Mouse (Mus musculus): ENCODE measurements around the gene F12.

DNA sequence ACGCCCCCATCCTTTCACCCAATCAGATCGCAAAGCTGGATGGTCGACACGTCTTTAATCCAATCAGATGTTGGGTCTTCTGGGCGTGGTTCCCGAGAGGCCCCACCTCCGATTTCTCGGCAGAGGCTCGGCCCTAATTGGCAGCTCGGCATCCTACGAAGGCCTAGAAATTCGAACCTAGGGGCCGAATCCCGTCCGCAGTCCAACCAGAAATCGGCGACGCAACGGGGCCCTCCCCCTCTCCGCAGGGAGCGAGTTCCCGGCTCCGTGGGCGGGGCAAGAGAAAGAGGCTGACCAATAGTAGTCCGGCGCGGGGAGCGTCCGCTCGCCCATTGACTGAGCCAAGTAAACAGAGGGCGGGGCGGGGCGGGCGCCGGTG lies 18.3 kb upstream of the F12 start, which contains the start of gene Grk6:
- TF ChIP-seq CTCF (IDR thresholded peaks at IDR 0.05; ENCODE audit: borderline replicate concordance, control insufficient read depth, extremely low read depth, insufficient read depth, low read length, poor library complexity), result no peak
- TF ChIP-seq POLR2A (IDR thresholded peaks at IDR 0.05; ENCODE audit: control insufficient read depth, extremely low read depth, insufficient read depth, low read length, poor library complexity), result no peak; the same call in 1 of the 2 replicates
